Mouse (Mus musculus): Measurements from ENCODE around the gene Rpgrip1l. TPM values are rescaled to one million over a fixed set of nuclear protein-coding genes. Genes with fewer than 3 reads are reported as not detected.
A peak's percentile ranks its signal among the peaks of the same experiment; 100 is the strongest.

Rpgrip1l gene
- polyA plus RNA-seq, 1 experiment from 2014 or later, result 8.7 TPM

GRCm38 (mm10) chr8:91349816-91350215, 36.8 kb upstream of the Rpgrip1l start:
- H3K4me2 ChIP-seq (ENCODE audit: low read length), result no peak overlapping the region
- WGBS, result 93% methylated on average over 7 of the region's 7 CpGs
- no peak for ATAC-seq (replicated peaks; ENCODE audit: low FRiP score, low read depth)

GRCm38 (mm10) chr8:91347595-91347994, 34.5 kb upstream of the Rpgrip1l start:
- no peak for ATAC-seq (replicated peaks; ENCODE audit: low FRiP score, low read depth)
- H3K9me3 ChIP-seq (replicated peaks; ENCODE audit: low read length), result no peaks in the 10 kb centered on the region
- H3K27me3 ChIP-seq (ENCODE audit: insufficient read depth, low read length), result no peaks in the 10 kb centered on the region
- no peak for TF ChIP-seq CTCF (IDR thresholded peaks at IDR 0.05; ENCODE audit: low read depth)
- no peak overlapping the region for H3K27ac ChIP-seq
- DNase-seq (ENCODE audit: low spot score), result no peak
- H3K4me3 ChIP-seq (replicated peaks; ENCODE audit: low read depth, low read length), result no peak overlapping the region
- H3K36me3 ChIP-seq (ENCODE audit: insufficient read depth, low read length), result no peaks in the 10 kb centered on the region
- peaks cover 7% of the 10 kb centered on the region; the same call in 1 of the 2 replicates for H3K4me1 ChIP-seq (replicated peaks; ENCODE audit: insufficient read depth, low read length)
- no peak overlapping the region for H3K4me2 ChIP-seq (ENCODE audit: low read length)
- 35% methylated on average over 6 of the region's 6 CpGs for WGBS
- no peak overlapping the region for H3K9ac ChIP-seq (ENCODE audit: low read depth, low read length)

More at GRCm38 (mm10) chr8:91349816-91350215, 36.8 kb upstream of the Rpgrip1l start:
- Histone ChIP-seq H3K4me3 (replicated peaks; ENCODE audit: low read depth, low read length) (no peak overlapping the region), H3K27ac (no peak overlapping the region), H3K4me1 (replicated peaks; ENCODE audit: insufficient read depth, low read length) (0 out of 2 replicates have a peak, but pooled peaks cover 7% of the 10 kb centered on the region), H3K9me3 (replicated peaks; ENCODE audit: low read length) (no peaks in the 10 kb centered on the region), H3K36me3 (ENCODE audit: insufficient read depth, low read length) (no peaks in the 10 kb centered on the region), H3K27me3 (ENCODE audit: insufficient read depth, low read length) (no peaks in the 10 kb centered on the region), H3K9ac (ENCODE audit: low read depth, low read length) (no peak overlapping the region)
- TF ChIP-seq CTCF (IDR thresholded peaks at IDR 0.05; ENCODE audit: low read depth), result no peak
- DNase-seq (ENCODE audit: low spot score), result no peak

DNA sequence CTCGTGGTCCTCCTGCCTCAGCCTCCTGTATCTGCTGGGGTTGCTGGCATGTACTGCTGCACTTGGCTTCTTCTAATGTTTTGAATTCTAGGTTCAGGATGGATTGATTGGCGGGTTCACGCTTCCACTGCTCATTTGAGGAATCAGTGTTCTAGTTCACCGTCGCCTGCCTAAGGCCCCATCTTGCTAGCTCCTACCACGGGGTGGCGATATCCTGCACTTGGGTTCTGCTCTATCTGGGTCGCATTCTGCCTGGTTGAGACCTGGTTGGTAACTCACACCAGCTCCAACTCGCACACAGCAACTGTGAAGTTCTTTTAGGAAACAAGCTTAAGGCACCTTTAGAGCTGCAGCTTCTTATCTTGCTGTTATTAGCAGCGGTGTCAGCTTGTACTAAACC, 34.1 kb upstream of the Rpgrip1l start:
- 86% methylated on average over 10 of the region's 10 CpGs for WGBS
- Histone ChIP-seq H3K4me2 (ENCODE audit: low read length) (no peak overlapping the region), H3K9me3 (replicated peaks; ENCODE audit: low read length) (no peaks in the 10 kb centered on the region), H3K27ac (no peak overlapping the region), H3K36me3 (ENCODE audit: insufficient read depth, low read length) (no peaks in the 10 kb centered on the region), H3K4me1 (replicated peaks; ENCODE audit: insufficient read depth, low read length) (peaks cover 11% of the 10 kb centered on the region), H3K4me3 (replicated peaks; ENCODE audit: low read depth, low read length) (no peak overlapping the region), H3K9ac (ENCODE audit: low read depth, low read length) (no peak overlapping the region), H3K27me3 (ENCODE audit: insufficient read depth, low read length) (no peaks in the 10 kb centered on the region)
- DNase-seq (ENCODE audit: low spot score) (no peak), ATAC-seq (replicated peaks; ENCODE audit: low FRiP score, low read depth) (no peak)
- TF ChIP-seq CTCF (IDR thresholded peaks at IDR 0.05; ENCODE audit: low read depth), result no peak

GRCm38 (mm10) chr8:91344659-91345058, 31.6 kb upstream of the Rpgrip1l start:
- peaks cover 10% of the 10 kb centered on the region for H3K4me1 ChIP-seq (replicated peaks; ENCODE audit: insufficient read depth, low read length)
- no peak overlapping the region for H3K4me3 ChIP-seq (replicated peaks; ENCODE audit: low read depth, low read length)
- no peaks in the 10 kb centered on the region for H3K27me3 ChIP-seq (ENCODE audit: insufficient read depth, low read length)
- WGBS, result 79% methylated on average over 11 of the region's 11 CpGs
- 0 out of 2 replicates have a peak, but pooled peaks cover 2% of the 10 kb centered on the region for H3K36me3 ChIP-seq (ENCODE audit: insufficient read depth, low read length)
- ATAC-seq (replicated peaks; ENCODE audit: low FRiP score, low read depth) (no peak), DNase-seq (ENCODE audit: low spot score) (no peak)
- H3K4me2 ChIP-seq (ENCODE audit: low read length), result no peak overlapping the region
- no peaks in the 10 kb centered on the region for H3K9me3 ChIP-seq (replicated peaks; ENCODE audit: low read length)
- TF ChIP-seq CTCF (IDR thresholded peaks at IDR 0.05; ENCODE audit: low read depth), result no peak
- no peak overlapping the region for H3K9ac ChIP-seq (ENCODE audit: low read depth, low read length)
- H3K27ac ChIP-seq, result no peak overlapping the region

GRCm38 (mm10) chr8:91342798-91343197, 29.7 kb upstream of the Rpgrip1l start:
- Histone ChIP-seq H3K27ac (no peak overlapping the region), H3K4me2 (ENCODE audit: low read length) (no peak overlapping the region), H3K4me3 (replicated peaks; ENCODE audit: low read depth, low read length) (no peak overlapping the region), H3K27me3 (ENCODE audit: insufficient read depth, low read length) (no peaks in the 10 kb centered on the region), H3K36me3 (ENCODE audit: insufficient read depth, low read length) (0 out of 2 replicates have a peak, but pooled peaks cover 2% of the 10 kb centered on the region), H3K9ac (ENCODE audit: low read depth, low read length) (no peak overlapping the region), H3K9me3 (replicated peaks; ENCODE audit: low read length) (no peaks in the 10 kb centered on the region), H3K4me1 (replicated peaks; ENCODE audit: insufficient read depth, low read length) (peaks cover 7% of the 10 kb centered on the region)
- 70% methylated on average over 5 of the region's 5 CpGs for WGBS
- no peak for TF ChIP-seq CTCF (IDR thresholded peaks at IDR 0.05; ENCODE audit: low read depth)
- ATAC-seq (replicated peaks; ENCODE audit: low FRiP score, low read depth) (no peak), DNase-seq (ENCODE audit: low spot score) (no peak)

DNA sequence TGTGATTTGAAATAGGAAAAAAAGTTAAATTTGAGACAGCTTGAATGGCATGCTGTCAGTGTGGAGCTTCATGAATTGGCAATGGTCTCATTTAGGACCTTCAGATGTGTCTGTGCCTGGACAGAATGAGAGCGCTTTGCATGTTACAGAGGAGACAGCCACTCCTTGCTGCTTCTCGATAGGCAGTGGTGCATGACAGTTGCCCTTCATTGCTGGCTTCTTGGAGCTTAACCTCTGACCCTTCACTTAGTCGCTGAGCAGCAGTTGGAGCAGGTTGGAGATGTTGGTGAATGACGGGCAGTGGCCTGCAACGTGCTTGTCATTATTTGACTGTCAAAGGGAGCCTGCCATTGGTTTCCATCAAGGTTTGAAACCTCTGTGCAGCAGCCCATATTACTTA, 29.1 kb upstream of the Rpgrip1l start:
- Histone ChIP-seq H3K9me3 (replicated peaks; ENCODE audit: low read length) (no peaks in the 10 kb centered on the region), H3K4me3 (replicated peaks; ENCODE audit: low read depth, low read length) (no peak overlapping the region), H3K36me3 (ENCODE audit: insufficient read depth, low read length) (0 out of 2 replicates have a peak, but pooled peaks cover 2% of the 10 kb centered on the region), H3K9ac (ENCODE audit: low read depth, low read length) (no peak overlapping the region), H3K4me2 (ENCODE audit: low read length) (no peak overlapping the region), H3K4me1 (replicated peaks; ENCODE audit: insufficient read depth, low read length) (peaks cover 5% of the 10 kb centered on the region), H3K27me3 (ENCODE audit: insufficient read depth, low read length) (no peaks in the 10 kb centered on the region), H3K27ac (no peak overlapping the region)
- ATAC-seq (replicated peaks; ENCODE audit: low FRiP score, low read depth) (0 out of 2 replicates have a peak, but pooled peaks have one; percentile 66), DNase-seq (ENCODE audit: low spot score) (peak; percentile 57)
- no peak for TF ChIP-seq CTCF (IDR thresholded peaks at IDR 0.05; ENCODE audit: low read depth)
- 39% methylated on average over 5 of the region's 5 CpGs for WGBS

DNA sequence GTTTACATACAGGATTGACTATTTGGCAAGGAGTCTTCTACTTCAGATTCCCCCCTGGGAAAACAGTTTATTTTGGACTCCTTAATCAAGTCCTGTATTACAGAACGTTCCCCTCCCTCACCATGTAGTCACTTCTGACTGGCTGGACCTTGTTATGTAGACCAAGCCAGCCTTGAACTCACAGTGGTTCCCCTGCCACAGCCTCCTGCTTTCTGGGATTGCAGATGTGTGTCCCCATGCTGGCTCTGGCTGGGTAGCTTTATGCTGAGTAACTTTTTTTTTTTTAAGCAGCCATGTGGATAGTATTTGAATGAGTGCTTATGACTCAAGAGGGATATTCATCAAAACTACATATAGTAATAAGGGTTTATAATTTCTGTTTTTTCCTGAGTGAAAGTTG, 27.7 kb upstream of the Rpgrip1l start:
- Histone ChIP-seq H3K36me3 (ENCODE audit: insufficient read depth, low read length) (0 out of 2 replicates have a peak, but pooled peaks cover 2% of the 10 kb centered on the region), H3K27ac (no peak overlapping the region), H3K9ac (ENCODE audit: low read depth, low read length) (no peak overlapping the region), H3K27me3 (ENCODE audit: insufficient read depth, low read length) (no peaks in the 10 kb centered on the region), H3K4me3 (replicated peaks; ENCODE audit: low read depth, low read length) (no peak overlapping the region), H3K4me1 (replicated peaks; ENCODE audit: insufficient read depth, low read length) (peaks cover 5% of the 10 kb centered on the region), H3K4me2 (ENCODE audit: low read length) (no peak overlapping the region), H3K9me3 (replicated peaks; ENCODE audit: low read length) (no peaks in the 10 kb centered on the region)
- TF ChIP-seq CTCF (IDR thresholded peaks at IDR 0.05; ENCODE audit: low read depth), result no peak
- 71% methylated on average over 1 of the region's 1 CpGs for WGBS
- ATAC-seq (replicated peaks; ENCODE audit: low FRiP score, low read depth), result no peak
- no peak for DNase-seq (ENCODE audit: low spot score)
